ENCODE assay signal across 1 mouse cellular context in genomic region chr3:103867424-103867971, GRCm38 (mm10).
TF ChIP-seq lines count a peak whose summit lies in the region.

No protein-coding gene starts in this region.

TF ChIP-seq in CH12.LX, 34 proteins besides CTCF, POLR2A, EP300 and RAD21 (continued from another document):
- TF ChIP-seq CHD2 (IDR thresholded peaks at IDR 0.05; ENCODE audit: low read length): no peak; the same call in 1 of the 2 replicates
- peak; percentile 99 for TF ChIP-seq CHD1 (IDR thresholded peaks at IDR 0.05; ENCODE audit: low read depth, low read length)
- peak; percentile 82 for TF ChIP-seq IRF4 (IDR thresholded peaks at IDR 0.05; ENCODE audit: low read depth, low read length)
- no peak for TF ChIP-seq UBTF (IDR thresholded peaks at IDR 0.05; ENCODE audit: low read depth, low read length)
- TF ChIP-seq MAX (IDR thresholded peaks at IDR 0.05; ENCODE audit: low read length): no peak
- TF ChIP-seq TCF12 (IDR thresholded peaks at IDR 0.05; ENCODE audit: low read depth, low read length): peak; percentile 58; the same call in 1 of the 2 replicates
- no peak for TF ChIP-seq HCFC1 (IDR thresholded peaks at IDR 0.05; ENCODE audit: low read depth, low read length)
- peak; percentile 87 for TF ChIP-seq BHLHE40 (IDR thresholded peaks at IDR 0.05; ENCODE audit: low read depth, low read length)
- TF ChIP-seq SIN3A (IDR thresholded peaks at IDR 0.05; ENCODE audit: low read length): no peak
- TF ChIP-seq JUN (IDR thresholded peaks at IDR 0.05; ENCODE audit: insufficient read depth, low read depth, low read length): 0 out of 2 replicates have a peak, but pooled peaks have one; percentile 29
- no peak for TF ChIP-seq PAX5 (IDR thresholded peaks at IDR 0.05; ENCODE audit: low read length)
- TF ChIP-seq TBP (conservative IDR thresholded peaks at IDR 0.05; ENCODE audit: low read depth, low read length): peak; percentile 69; the same call in 1 of the 2 replicates
- peak; percentile 69; the same call in 1 of the 2 replicates for TF ChIP-seq JUND (conservative IDR thresholded peaks at IDR 0.05; ENCODE audit: low read depth, low read length)
- peak; percentile 74 for TF ChIP-seq MYC (IDR thresholded peaks at IDR 0.05; ENCODE audit: low read depth, low read length)
- peak; percentile 39; the same call in 1 of the 2 replicates for TF ChIP-seq RCOR1 (conservative IDR thresholded peaks at IDR 0.05; ENCODE audit: low read depth, low read length)
- TF ChIP-seq ZNF384 (IDR thresholded peaks at IDR 0.05; ENCODE audit: low read depth, low read length): peak; percentile 64
- TF ChIP-seq ZC3H11A (IDR thresholded peaks at IDR 0.05; ENCODE audit: low read depth, low read length): no peak
- TF ChIP-seq USF2 (conservative IDR thresholded peaks at IDR 0.05; ENCODE audit: low read depth, low read length): no peak
- TF ChIP-seq KAT2A (IDR thresholded peaks at IDR 0.05; ENCODE audit: insufficient replicate concordance, low read length): no peak
- TF ChIP-seq SMC3 (IDR thresholded peaks at IDR 0.05; ENCODE audit: low read depth, low read length): no peak
- peak; percentile 59; the same call in 1 of the 2 replicates for TF ChIP-seq ETS1 (conservative IDR thresholded peaks at IDR 0.05; ENCODE audit: low read depth, low read length)
- TF ChIP-seq E2F4 (IDR thresholded peaks at IDR 0.05; ENCODE audit: insufficient replicate concordance, low read depth, low read length): no peak
- TF ChIP-seq MXI1 (IDR thresholded peaks at IDR 0.05; ENCODE audit: low read depth, low read length): no peak
- TF ChIP-seq GABPA (IDR thresholded peaks at IDR 0.05; ENCODE audit: insufficient replicate concordance, low read depth, low read length): no peak
- TF ChIP-seq NELFE (IDR thresholded peaks at IDR 0.05; ENCODE audit: low read depth, low read length): no peak
- TF ChIP-seq MAFK (IDR thresholded peaks at IDR 0.05; ENCODE audit: insufficient replicate concordance, low read length): no peak
